Mouse (Mus musculus): ENCODE measurements around the gene Rnf215. TPM values are rescaled to one million over a fixed set of nuclear protein-coding genes. Genes with fewer than 3 reads are reported as not detected.

The Rnf215 gene
- total RNA-seq (2014; rRNA removed) (10.3 and 10.8 TPM in 2 replicates), polyA plus RNA-seq (2012; rRNA removed) (11.3 and 13.1 TPM in 2 replicates)

DNA sequence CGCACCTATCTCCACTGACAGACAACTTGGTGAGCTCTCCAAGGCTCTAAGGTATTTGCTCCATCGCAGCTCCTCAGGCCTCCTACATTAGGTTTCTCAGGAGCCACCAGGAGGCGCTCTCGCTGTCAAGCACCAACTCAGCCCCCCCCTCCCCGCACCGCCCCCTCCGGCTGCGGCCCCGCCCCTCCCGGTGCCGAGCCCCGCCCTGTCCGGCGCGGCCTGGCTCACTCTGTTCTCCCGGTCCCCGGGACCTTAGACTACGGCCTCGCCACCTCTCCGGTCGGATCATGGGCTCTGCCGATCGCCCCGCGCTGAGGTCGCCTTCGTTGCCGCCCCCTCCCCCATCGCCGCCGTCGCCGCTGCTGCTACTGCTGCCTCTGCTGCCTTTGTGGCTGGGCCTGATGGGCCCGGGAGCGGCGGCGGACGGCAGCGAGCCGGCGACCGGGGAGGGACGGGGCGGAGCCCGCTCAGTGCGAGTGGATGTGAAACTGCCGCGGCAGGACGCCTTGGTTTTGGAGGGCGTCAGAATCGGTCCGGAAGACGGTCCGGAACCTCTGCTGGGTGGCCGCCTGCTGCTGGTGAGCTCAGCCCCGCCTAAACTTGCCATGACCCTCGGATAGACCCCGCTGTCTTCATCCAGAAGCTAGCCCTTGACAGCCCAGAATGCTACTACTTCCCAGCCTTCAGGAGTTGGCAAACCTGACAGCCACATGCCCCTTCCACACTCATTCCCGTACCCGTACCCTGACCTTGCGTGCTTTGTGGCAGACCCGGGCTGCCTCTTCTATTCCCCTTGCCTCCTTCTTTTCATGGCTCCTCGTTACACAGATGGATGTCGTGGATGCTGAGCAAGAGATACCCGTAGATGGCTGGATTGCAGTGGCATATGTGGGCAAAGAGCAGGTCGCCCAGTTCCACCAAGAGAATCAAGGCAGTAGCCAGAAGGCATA lies at the start of gene Rnf215:
Rnf215 (plus strand) TSS at position 217 of the 950 bp plus-strand sequence.
- H3K9ac ChIP-seq (ENCODE audit: low read depth, low read length) = peak within 1 kb of the TSS; percentile 98
- WGBS = 1% methylated on average over 66 of the region's 66 CpGs
- H3K4me3 ChIP-seq (ENCODE audit: insufficient read depth, low read depth, low read length) = peak within 1 kb of the TSS; percentile 94
- TF ChIP-seq CTCF (IDR thresholded peaks at IDR 0.05; ENCODE audit: low read depth, low read length) (peak; percentile 80), POLR2A (IDR thresholded peaks at IDR 0.05; ENCODE audit: extremely low read depth, insufficient read depth, low read length) (peak; percentile 63)
- 0 out of 2 replicates have a peak, but pooled peaks cover under 1% of the 10 kb centered on the region for H3K36me3 ChIP-seq (ENCODE audit: control insufficient read depth, insufficient read depth, low read length)
- peak within 1 kb of the TSS; percentile 87 for H3K27ac ChIP-seq (replicated peaks; ENCODE audit: insufficient read depth, low read depth, low read length)
- H3K79me2 ChIP-seq (ENCODE audit: control insufficient read depth, insufficient read depth, low read length) = no peaks in the 10 kb centered on the region
- no peaks in the 10 kb centered on the region for H3K27me3 ChIP-seq (ENCODE audit: control insufficient read depth, insufficient read depth, low read length)
- DNase-seq (ENCODE audit: extremely low read depth, low read depth, low spot score) = peak; percentile 73
- H3K4me1 ChIP-seq (ENCODE audit: control insufficient read depth, insufficient read depth, low read length) = peaks cover 7% of the 10 kb centered on the region

DNA sequence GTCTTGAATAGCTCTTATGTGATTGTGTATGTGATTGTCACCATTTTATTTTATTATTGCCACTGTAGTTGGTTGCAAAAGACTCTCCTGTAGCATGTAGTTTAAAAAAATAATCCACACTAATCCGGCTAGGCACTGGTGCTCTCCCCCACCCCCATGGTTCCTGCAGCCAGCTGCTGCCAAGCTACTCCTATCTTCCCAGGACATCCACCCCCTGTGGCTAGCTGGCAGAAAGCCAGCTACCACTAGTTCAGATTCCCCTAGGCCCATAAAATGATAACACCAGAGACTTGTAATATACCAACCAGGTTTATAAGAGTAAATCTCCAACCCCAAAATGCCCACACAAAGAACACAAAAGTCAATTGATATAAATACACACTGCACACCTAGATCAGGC lies 48.8 kb upstream of the Rnf215 start:
- WGBS = 70% methylated on average over 1 of the region's 1 CpGs
- no peak overlapping the region for H3K4me3 ChIP-seq (ENCODE audit: insufficient read depth, low read depth, low read length)
- H3K79me2 ChIP-seq (ENCODE audit: control insufficient read depth, insufficient read depth, low read length) = no peaks in the 10 kb centered on the region
- no peak for DNase-seq (ENCODE audit: extremely low read depth, low read depth, low spot score)
- H3K4me1 ChIP-seq (ENCODE audit: control insufficient read depth, insufficient read depth, low read length) = no peaks in the 10 kb centered on the region
- no peak overlapping the region for H3K27ac ChIP-seq (replicated peaks; ENCODE audit: insufficient read depth, low read depth, low read length)
- H3K9ac ChIP-seq (ENCODE audit: low read depth, low read length) = no peak overlapping the region
- TF ChIP-seq CTCF (IDR thresholded peaks at IDR 0.05; ENCODE audit: low read depth, low read length) (no peak), POLR2A (IDR thresholded peaks at IDR 0.05; ENCODE audit: extremely low read depth, insufficient read depth, low read length) (no peak)
- H3K36me3 ChIP-seq (ENCODE audit: control insufficient read depth, insufficient read depth, low read length) = peaks cover 5% of the 10 kb centered on the region; the same call in 1 of the 2 replicates
- no peaks in the 10 kb centered on the region for H3K27me3 ChIP-seq (ENCODE audit: control insufficient read depth, insufficient read depth, low read length)

DNA sequence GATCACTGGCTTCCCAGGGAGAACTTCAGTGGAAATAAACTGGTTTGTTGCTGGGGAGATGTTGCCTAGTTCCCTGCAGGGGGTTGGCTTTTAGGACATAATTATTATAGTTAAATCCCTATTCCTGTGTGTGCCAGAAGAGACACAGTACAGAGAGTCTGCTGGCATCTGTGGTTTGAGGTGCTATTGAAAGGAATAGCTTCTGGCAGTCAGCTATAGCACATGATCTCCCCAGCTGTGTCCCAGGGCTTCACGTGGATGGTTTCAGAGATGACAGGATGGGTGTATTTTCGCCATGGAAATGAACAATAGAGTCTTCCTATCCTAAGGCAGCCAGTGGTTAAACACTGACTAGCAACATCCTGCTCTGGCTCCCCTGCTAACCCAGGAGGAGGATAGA lies 47.7 kb upstream of the Rnf215 start:
- Histone ChIP-seq H3K27me3 (ENCODE audit: control insufficient read depth, insufficient read depth, low read length) (no peaks in the 10 kb centered on the region), H3K4me3 (ENCODE audit: insufficient read depth, low read depth, low read length) (no peak overlapping the region), H3K4me1 (ENCODE audit: control insufficient read depth, insufficient read depth, low read length) (no peaks in the 10 kb centered on the region), H3K36me3 (ENCODE audit: control insufficient read depth, insufficient read depth, low read length) (peaks cover 14% of the 10 kb centered on the region; the same call in 1 of the 2 replicates), H3K79me2 (ENCODE audit: control insufficient read depth, insufficient read depth, low read length) (no peaks in the 10 kb centered on the region), H3K27ac (replicated peaks; ENCODE audit: insufficient read depth, low read depth, low read length) (no peak overlapping the region), H3K9ac (ENCODE audit: low read depth, low read length) (no peak overlapping the region)
- DNase-seq (ENCODE audit: extremely low read depth, low read depth, low spot score) = no peak
- WGBS = 72% methylated on average over 2 of the region's 2 CpGs
- TF ChIP-seq CTCF (IDR thresholded peaks at IDR 0.05; ENCODE audit: low read depth, low read length) = no peak
- TF ChIP-seq POLR2A (IDR thresholded peaks at IDR 0.05; ENCODE audit: extremely low read depth, insufficient read depth, low read length) = no peak

DNA sequence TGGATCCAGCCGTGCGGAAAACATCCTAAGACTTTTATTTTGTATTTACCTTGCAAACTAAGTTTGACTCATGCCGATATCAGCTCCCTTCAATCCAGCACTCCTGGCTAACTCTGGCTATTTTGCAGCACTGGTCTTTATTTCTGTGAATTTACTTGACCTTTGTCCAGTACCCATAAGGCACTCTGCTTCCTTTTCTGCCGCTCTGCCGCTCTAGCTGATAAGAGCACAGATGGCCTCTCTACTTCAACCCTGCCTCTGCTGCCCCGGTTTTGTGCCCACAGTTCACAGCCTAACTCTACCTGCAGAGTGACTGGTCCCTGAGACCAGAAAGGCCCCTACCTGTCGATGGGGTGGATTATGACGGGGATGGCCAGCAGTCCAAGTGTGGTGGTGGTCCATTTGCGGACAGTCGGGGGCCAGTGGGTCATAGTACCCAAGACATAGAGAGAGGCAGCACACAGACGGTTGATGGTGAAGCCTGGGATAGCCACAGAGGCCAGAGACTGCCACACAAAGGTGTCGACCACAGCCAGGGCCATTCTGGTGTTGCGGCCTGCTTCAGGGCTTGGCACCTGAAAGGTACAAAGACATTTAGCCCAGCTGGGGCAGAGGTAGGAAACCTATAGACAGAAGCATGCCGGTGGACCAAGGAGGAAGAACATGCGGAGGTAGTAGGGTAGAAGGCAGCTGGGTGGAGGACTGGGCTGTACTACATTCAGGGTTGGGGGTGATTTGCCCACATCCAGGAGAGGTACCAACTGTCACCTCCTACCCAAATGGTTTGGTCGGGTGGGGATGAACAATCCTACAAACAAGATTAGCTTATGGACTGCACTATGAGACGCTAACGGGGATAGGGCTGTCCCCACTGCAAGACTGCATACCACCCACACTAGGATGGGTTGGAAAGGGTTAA lies 41.3 kb upstream of the Rnf215 start:
- peak; percentile 86 for DNase-seq (ENCODE audit: extremely low read depth, low read depth, low spot score)
- WGBS = 44% methylated on average over 18 of the region's 18 CpGs
- Histone ChIP-seq H3K36me3 (ENCODE audit: control insufficient read depth, insufficient read depth, low read length) (peaks cover 26% of the 10 kb centered on the region; the same call in 1 of the 2 replicates), H3K4me3 (ENCODE audit: insufficient read depth, low read depth, low read length) (peak overlapping the region; percentile 41), H3K79me2 (ENCODE audit: control insufficient read depth, insufficient read depth, low read length) (no peaks in the 10 kb centered on the region), H3K9ac (ENCODE audit: low read depth, low read length) (peak overlapping the region; percentile 67), H3K27ac (replicated peaks; ENCODE audit: insufficient read depth, low read depth, low read length) (peak overlapping the region; percentile 66), H3K4me1 (ENCODE audit: control insufficient read depth, insufficient read depth, low read length) (peaks cover 12% of the 10 kb centered on the region), H3K27me3 (ENCODE audit: control insufficient read depth, insufficient read depth, low read length) (no peaks in the 10 kb centered on the region)
- TF ChIP-seq POLR2A (IDR thresholded peaks at IDR 0.05; ENCODE audit: extremely low read depth, insufficient read depth, low read length) = no peak
- TF ChIP-seq CTCF (IDR thresholded peaks at IDR 0.05; ENCODE audit: low read depth, low read length) = no peak

DNA sequence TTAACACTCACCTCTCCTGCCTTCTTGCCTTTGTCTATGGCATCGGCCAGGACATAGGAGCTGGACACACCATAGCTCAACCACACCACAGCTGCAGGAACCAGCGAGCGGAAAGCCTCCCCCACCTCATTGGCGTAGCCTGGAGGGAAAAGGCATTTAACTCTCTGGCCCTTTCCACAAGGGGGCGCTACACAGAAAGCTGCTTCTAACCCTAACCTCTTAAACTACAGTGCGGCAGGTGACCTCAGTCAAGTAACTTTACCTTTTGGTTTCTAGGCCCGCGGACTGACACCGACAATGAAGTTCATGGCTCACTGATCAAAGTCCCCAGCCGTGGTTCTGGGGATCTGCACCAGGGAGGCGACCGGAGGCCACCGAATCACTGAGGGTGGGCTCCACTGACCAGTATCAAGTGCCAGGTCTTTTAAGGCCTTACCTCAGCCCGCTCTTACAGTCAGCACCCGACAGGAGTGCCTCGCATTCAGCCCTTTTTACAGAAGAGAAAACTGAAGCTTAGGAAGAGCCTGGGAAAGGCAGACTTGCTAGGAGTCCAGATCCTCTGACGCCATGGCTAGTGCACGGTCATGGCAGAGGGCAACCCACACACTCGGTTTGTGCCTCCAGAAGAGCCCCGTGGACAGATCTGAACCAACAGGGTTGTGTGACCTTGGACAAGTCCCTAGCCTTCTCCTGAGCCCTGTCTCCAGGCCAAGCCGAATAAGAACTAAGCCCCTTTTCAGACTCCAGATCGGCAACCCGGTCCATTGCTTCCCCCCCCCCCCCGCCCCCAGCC lies 40.4 kb upstream of the Rnf215 start:
- Histone ChIP-seq H3K4me1 (ENCODE audit: control insufficient read depth, insufficient read depth, low read length) (peaks cover 12% of the 10 kb centered on the region), H3K9ac (ENCODE audit: low read depth, low read length) (peak overlapping the region; percentile 74), H3K27ac (replicated peaks; ENCODE audit: insufficient read depth, low read depth, low read length) (peak overlapping the region; percentile 91), H3K27me3 (ENCODE audit: control insufficient read depth, insufficient read depth, low read length) (no peaks in the 10 kb centered on the region), H3K36me3 (ENCODE audit: control insufficient read depth, insufficient read depth, low read length) (peaks cover 34% of the 10 kb centered on the region), H3K4me3 (ENCODE audit: insufficient read depth, low read depth, low read length) (peak overlapping the region; percentile 76), H3K79me2 (ENCODE audit: control insufficient read depth, insufficient read depth, low read length) (no peaks in the 10 kb centered on the region)
- TF ChIP-seq CTCF (IDR thresholded peaks at IDR 0.05; ENCODE audit: low read depth, low read length) (peak; percentile 77), POLR2A (IDR thresholded peaks at IDR 0.05; ENCODE audit: extremely low read depth, insufficient read depth, low read length) (0 out of 2 replicates have a peak, but pooled peaks have one; percentile 41)
- WGBS = 3% methylated on average over 24 of the region's 24 CpGs
- peak; percentile 90 for DNase-seq (ENCODE audit: extremely low read depth, low read depth, low spot score)
